34 mouse cellular contexts compared by ENCODE assay signal in the genomic region with DNA sequence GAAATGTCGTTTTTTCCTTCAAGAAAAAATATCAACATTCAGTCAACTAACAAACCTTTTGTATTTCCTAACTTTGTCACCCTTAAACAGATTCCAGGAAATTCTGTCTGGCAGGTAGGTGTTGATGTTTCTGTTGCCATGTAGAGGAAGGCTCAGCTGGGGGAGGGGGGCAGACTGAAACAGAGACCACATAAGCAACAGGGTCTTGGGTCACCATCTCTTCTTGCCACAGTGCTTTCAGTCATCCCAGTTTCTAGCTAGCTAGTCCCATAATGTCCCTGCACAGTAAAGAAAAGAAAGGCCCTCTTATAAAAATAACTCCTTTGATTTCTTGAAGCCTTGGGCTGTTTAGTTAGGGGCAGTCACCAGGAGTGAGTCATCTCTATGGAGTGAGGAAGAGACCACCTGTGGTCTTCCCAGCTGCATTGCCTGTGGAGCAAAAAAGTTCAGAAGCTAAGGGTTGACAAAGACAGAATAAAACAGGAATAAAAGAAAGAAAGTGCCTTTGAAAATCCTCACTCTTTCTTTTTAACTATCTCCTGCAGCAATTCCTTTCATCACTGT.
DNase-seq lines count a peak whose midpoint lies in the region; ATAC-seq lines count a peak whose summit lies in the region.
"Had no signal": no experiment of that assay in that cellular context is flagged by ENCODE, and none has a peak within 500 bp of the region (broad histone marks: within the 10 kb centered on the region; RNA-seq: fewer than 3 reads in every experiment).

No protein-coding gene starts in this region.

- WGBS in forebrain, embryonic 11.5 days = 60% methylated on average over 1 of the region's 1 CpGs
- WGBS in forebrain, embryonic 12.5 days = 71% methylated on average over 1 of the region's 1 CpGs
- WGBS in forebrain, embryonic 14.5 days = 41% methylated on average over 1 of the region's 1 CpGs
- WGBS in midbrain, embryonic 15.5 days = 44% methylated on average over 1 of the region's 1 CpGs

- H3K9ac ChIP-seq in forebrain, embryonic 11.5 days (ENCODE audit: low read length) = no peak overlapping the region
- no peak overlapping the region for H3K9ac ChIP-seq in forebrain, embryonic 12.5 days
- no peak overlapping the region for H3K9ac ChIP-seq in forebrain, embryonic 14.5 days (ENCODE audit: low read length)
- H3K9ac ChIP-seq in midbrain, embryonic 15.5 days = no peak overlapping the region
- H3K9ac ChIP-seq: embryonic facial prominence, embryonic 15.5 days; heart, embryonic 12.5 days; hindbrain, embryonic 14.5 days; limb, embryonic 15.5 days; liver, embryonic 13.5 days; midbrain, embryonic 12.5 days; neural tube, embryonic 12.5 days had no signal

- intact Hi-C loops in left cerebral cortex, postnatal 36 days (cut with DNase I) = no loop called here

- 0 out of 2 replicates have a peak, but pooled peaks have one; percentile 44 for ATAC-seq in forebrain, embryonic 11.5 days (replicated peaks; ENCODE audit: low FRiP score)
- ATAC-seq in forebrain, embryonic 12.5 days (ENCODE audit: low FRiP score) = no peak
- peak; percentile 63 for ATAC-seq in forebrain, embryonic 14.5 days
- peak; percentile 94 for ATAC-seq in midbrain, embryonic 15.5 days (replicated peaks)
- ATAC-seq: CD4-positive, CD25-positive, alpha-beta regulatory T cell, adult 4 months; inflammation-experienced regulatory T-cells, adult 6 months; lung, postnatal 0 days had no signal

- no peaks in the 10 kb centered on the region for H3K36me3 ChIP-seq in forebrain, embryonic 11.5 days (ENCODE audit: control insufficient read depth, insufficient read depth, low read length)
- H3K36me3 ChIP-seq in forebrain, embryonic 12.5 days (replicated peaks) = no peaks in the 10 kb centered on the region
- H3K36me3 ChIP-seq in forebrain, embryonic 14.5 days (ENCODE audit: control insufficient read depth, insufficient read depth, low read length) = no peaks in the 10 kb centered on the region
- no peaks in the 10 kb centered on the region for H3K36me3 ChIP-seq in midbrain, embryonic 15.5 days (replicated peaks)
- H3K36me3 ChIP-seq: embryonic facial prominence, embryonic 10.5 days; embryonic facial prominence, embryonic 15.5 days; heart, embryonic 12.5 days; limb, embryonic 15.5 days; liver, embryonic 13.5 days; midbrain, embryonic 12.5 days; neural tube, embryonic 12.5 days had no signal

- no peaks in the 10 kb centered on the region for H3K4me1 ChIP-seq in forebrain, embryonic 11.5 days (replicated peaks; ENCODE audit: control insufficient read depth, insufficient read depth, low read length)
- H3K4me1 ChIP-seq in forebrain, embryonic 12.5 days = no peaks in the 10 kb centered on the region
- no peaks in the 10 kb centered on the region for H3K4me1 ChIP-seq in forebrain, embryonic 14.5 days (ENCODE audit: control insufficient read depth, insufficient read depth, low read length)
- no peaks in the 10 kb centered on the region for H3K4me1 ChIP-seq in midbrain, embryonic 15.5 days
- H3K4me1 ChIP-seq: embryonic facial prominence, embryonic 15.5 days; heart, embryonic 12.5 days; limb, embryonic 15.5 days; liver, embryonic 13.5 days; midbrain, embryonic 12.5 days; neural tube, embryonic 12.5 days had no signal

- no peak for DNase-seq in forebrain, embryonic 11.5 days (ENCODE audit: low spot score)
- DNase-seq in brain, adult 2 months (ENCODE audit: low read depth, low spot score) = peak; percentile 20
- DNase-seq in forebrain, embryonic 14.5 days (ENCODE audit: low spot score) = peak; percentile 32
- no peak for DNase-seq in cerebellum, adult 9-11 months
- DNase-seq in left cerebral cortex, postnatal 36 days (ENCODE audit: low spot score in 2 of 2) = no peak
- DNase-seq: adrenal gland, postnatal 25 days; cerebellum, adult 2 months; cerebellum, postnatal 25 days; gastrocnemius, adult 2 months; heart, adult 2 months; heart, postnatal 4 days; kidney, adult 18-20 months; liver, embryonic 13.5 days; lung, adult 18-20 months; lung, postnatal 4 days; right cerebral cortex, postnatal 4 days; thymus, adult 18-20 months; thymus, postnatal 25 days had no signal

- no peak overlapping the region for H3K4me3 ChIP-seq in forebrain, embryonic 11.5 days (ENCODE audit: low read depth, low read length)
- H3K4me3 ChIP-seq in forebrain, embryonic 12.5 days (replicated peaks) = no peak overlapping the region
- H3K4me3 ChIP-seq in forebrain, embryonic 14.5 days (ENCODE audit: low read depth, low read length) = no peak overlapping the region
- H3K4me3 ChIP-seq in midbrain, embryonic 15.5 days = no peak overlapping the region
- H3K4me3 ChIP-seq: embryonic facial prominence, embryonic 10.5 days; embryonic facial prominence, embryonic 15.5 days; gastrocnemius, adult 2 months; heart, adult 2 months; heart, embryonic 12.5 days; layer of hippocampus, adult 2 months; left cerebral cortex, adult 2 months; limb, embryonic 15.5 days; liver, embryonic 13.5 days; midbrain, embryonic 12.5 days; myocyte; neural tube, embryonic 12.5 days had no signal

- H3K9me3 ChIP-seq in forebrain, embryonic 11.5 days (ENCODE audit: control insufficient read depth, low read length) = no peaks in the 10 kb centered on the region
- no peaks in the 10 kb centered on the region for H3K9me3 ChIP-seq in forebrain, embryonic 12.5 days
- H3K9me3 ChIP-seq in forebrain, embryonic 14.5 days (replicated peaks; ENCODE audit: control insufficient read depth, low read length) = no peaks in the 10 kb centered on the region
- no peaks in the 10 kb centered on the region for H3K9me3 ChIP-seq in midbrain, embryonic 15.5 days
- H3K9me3 ChIP-seq: embryonic facial prominence, embryonic 10.5 days; embryonic facial prominence, embryonic 15.5 days; limb, embryonic 15.5 days; liver, embryonic 13.5 days; midbrain, embryonic 12.5 days; neural tube, embryonic 12.5 days had no signal

- no peak overlapping the region for H3K4me2 ChIP-seq in forebrain, embryonic 11.5 days (ENCODE audit: low read depth, low read length, severe bottlenecking)
- no peak overlapping the region for H3K4me2 ChIP-seq in forebrain, embryonic 12.5 days
- no peak overlapping the region for H3K4me2 ChIP-seq in forebrain, embryonic 14.5 days (ENCODE audit: low read length)
- H3K4me2 ChIP-seq in midbrain, embryonic 15.5 days = no peak overlapping the region
- H3K4me2 ChIP-seq: embryonic facial prominence, embryonic 15.5 days; heart, embryonic 12.5 days; hindbrain, embryonic 14.5 days; limb, embryonic 15.5 days; liver, embryonic 13.5 days; midbrain, embryonic 12.5 days; neural tube, embryonic 12.5 days had no signal

- H3K27me3 ChIP-seq in forebrain, embryonic 11.5 days (ENCODE audit: control insufficient read depth, insufficient read depth, low read length) = no peaks in the 10 kb centered on the region
- no peaks in the 10 kb centered on the region for H3K27me3 ChIP-seq in forebrain, embryonic 12.5 days
- no peaks in the 10 kb centered on the region for H3K27me3 ChIP-seq in forebrain, embryonic 14.5 days (replicated peaks; ENCODE audit: control insufficient read depth, insufficient read depth, low read length)
- no peaks in the 10 kb centered on the region for H3K27me3 ChIP-seq in midbrain, embryonic 15.5 days (replicated peaks)
- H3K27me3 ChIP-seq: embryonic facial prominence, embryonic 15.5 days; heart, embryonic 12.5 days; limb, embryonic 15.5 days; liver, embryonic 13.5 days; midbrain, embryonic 12.5 days; neural tube, embryonic 12.5 days had no signal

- no peak overlapping the region for H3K27ac ChIP-seq in forebrain, embryonic 11.5 days (ENCODE audit: low read depth, low read length)
- no peak overlapping the region for H3K27ac ChIP-seq in forebrain, embryonic 12.5 days
- H3K27ac ChIP-seq in forebrain, embryonic 14.5 days (ENCODE audit: low read depth, low read length) = no peak overlapping the region
- H3K27ac ChIP-seq in midbrain, embryonic 15.5 days = no peak overlapping the region
- H3K27ac ChIP-seq: embryonic facial prominence, embryonic 10.5 days; embryonic facial prominence, embryonic 15.5 days; gastrocnemius, adult 2 months; heart, adult 2 months; hindbrain, embryonic 14.5 days; layer of hippocampus, adult 2 months; left cerebral cortex, adult 2 months; limb, embryonic 15.5 days; liver, embryonic 13.5 days; midbrain, embryonic 12.5 days; neural tube, embryonic 12.5 days; stomach, postnatal 0 days had no signal

Comparison
In these comparisons a context has a peak if more than half of its experiments do, and no peak if none do; other contexts are left out.
1. DNase-seq: peak in brain, adult 2 months (single experiment) and forebrain, embryonic 14.5 days (single experiment); none in forebrain, embryonic 11.5 days (single experiment), cerebellum, adult 9-11 months (single experiment) and left cerebral cortex, postnatal 36 days (0 of 2).